Mouse (Mus musculus): Measurements from ENCODE around the gene Tom1l1.
"Not testable (repeated sequence)": the region's sequence is repeated elsewhere in the genome, so short reads cannot be mapped to it uniquely, and the experiment has no call there.

The Tom1l1 gene

DNA sequence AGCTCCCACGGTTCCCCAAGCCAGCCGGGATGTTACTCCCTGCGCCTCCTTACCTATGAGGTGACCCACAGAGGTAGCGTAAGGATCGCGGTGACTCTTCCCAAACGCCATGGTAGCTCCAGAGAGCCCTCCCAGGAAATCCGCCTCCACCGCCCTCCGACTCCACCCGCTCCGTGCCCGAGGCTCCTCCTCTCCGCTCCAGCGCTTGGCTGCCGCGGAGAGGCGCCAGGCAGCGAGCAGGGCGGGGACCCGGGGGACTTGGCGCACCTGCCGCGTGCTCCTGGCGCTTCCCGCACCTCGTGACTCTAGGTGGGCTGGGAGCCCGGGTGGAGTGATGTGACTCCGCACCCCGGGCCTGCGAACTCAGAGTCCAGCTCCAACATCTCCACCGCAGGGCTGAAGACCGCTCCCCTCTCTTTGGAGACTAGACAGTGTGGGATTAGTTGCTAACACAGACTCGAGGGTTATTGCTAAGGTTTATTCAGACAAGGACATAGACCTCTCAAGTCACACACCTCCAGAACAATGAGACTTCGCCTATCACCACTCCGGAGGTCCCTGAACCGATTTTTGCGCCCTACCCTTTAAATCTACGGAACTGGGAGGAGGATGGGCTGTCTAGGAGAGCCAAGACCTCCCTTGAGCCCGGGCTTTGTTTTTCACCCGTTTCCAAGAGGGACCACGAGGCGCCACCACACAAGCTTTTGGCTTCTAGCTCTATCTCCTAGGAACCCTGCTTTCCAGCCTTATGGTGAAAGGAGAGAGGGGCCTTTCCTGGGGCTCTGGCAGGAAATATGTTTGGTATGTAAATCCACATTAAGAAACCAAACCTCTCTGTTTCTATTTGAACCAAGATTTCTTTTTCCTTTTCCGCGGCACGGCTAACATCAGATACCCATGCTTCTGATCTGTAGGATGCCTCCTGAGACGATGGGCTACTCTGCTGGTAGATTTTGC is at the start of gene Tom1l1:
Tom1l1 (minus strand) TSS at position 907 of the 957 bp plus-strand sequence.
- peak; percentile 56 to 77 for DNase-seq (ENCODE audit: low spot score in 2 of 2)

DNA sequence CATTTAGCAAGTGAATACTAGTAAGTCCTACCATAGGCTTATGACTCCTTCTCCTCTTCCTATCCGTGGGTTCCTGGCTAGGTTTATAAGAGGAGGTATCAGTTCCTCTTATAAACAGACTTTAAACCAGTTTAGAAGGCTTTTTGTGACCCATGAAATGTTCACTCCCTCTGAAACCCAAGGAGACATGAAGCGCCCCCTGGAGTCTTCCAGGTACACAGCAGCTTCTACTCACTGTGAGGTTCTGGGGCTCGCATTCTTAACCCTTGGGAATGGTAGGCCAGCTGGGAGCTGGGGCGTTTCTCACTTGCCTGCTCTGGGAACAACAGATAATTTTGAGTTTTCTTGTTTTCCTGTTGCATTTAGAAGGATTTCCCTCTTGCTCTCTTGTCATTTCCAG is 45.4 kb upstream of the Tom1l1 start:
- no peak for DNase-seq (ENCODE audit: low spot score in 2 of 2)

DNA sequence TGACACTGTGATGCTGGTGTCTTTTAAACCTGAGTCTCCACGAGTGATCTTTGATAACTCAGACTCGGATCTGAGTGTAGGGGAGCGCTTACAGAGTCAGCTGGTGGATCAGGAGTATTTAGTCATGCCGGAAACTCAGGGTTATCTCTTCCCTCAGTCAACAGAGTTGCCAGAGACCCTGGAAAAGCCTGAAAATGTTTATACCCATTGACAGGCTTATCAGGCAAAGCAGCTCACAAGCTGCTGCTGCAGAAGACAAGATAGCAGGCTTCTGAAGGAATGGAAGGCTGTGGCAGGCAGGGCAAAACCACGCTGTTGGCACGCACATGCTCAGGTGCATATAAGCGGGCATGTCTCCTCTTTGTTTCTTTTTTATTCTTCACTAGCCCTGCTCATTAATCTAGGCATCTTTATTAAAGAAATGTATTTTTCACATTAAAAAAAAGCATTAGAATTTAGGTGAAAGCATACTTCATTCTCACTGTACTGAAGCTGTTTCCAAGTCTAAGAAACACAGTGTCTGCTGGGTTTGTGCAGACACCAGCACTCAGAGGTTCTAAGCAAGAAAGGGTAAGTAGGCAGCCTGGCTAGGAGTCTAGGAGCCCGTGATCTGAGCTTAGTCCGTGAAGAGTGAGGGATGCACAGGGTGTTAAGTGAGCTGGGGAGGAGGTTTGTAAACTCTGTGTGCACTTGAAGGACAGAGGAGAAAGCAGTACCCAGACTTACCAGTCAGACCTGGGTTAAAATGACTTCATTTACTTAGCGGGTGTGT is 39.4 kb upstream of the Tom1l1 start:
- DNase-seq (ENCODE audit: low spot score in 2 of 2): no peak

DNA sequence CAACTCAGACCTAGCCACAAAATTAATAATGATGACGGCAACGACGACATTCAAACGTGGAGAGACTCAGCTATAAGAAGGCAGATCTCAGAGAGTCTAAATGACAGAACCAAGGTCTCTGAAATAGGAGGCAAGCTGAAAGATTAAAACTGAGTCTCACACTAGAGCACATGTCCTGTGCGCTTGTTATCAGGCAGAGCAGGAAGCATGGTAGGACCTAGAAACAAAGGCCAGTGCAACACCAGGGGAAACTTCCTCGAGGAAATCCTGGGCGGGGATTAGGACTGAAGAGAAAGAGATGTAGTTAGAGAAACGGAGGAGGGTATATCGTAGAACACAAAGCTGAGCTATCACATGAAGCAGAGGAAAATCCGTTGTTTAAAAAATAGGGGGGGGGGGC is 38.6 kb upstream of the Tom1l1 start:
- DNase-seq (ENCODE audit: low spot score in 2 of 2): no peak

DNA sequence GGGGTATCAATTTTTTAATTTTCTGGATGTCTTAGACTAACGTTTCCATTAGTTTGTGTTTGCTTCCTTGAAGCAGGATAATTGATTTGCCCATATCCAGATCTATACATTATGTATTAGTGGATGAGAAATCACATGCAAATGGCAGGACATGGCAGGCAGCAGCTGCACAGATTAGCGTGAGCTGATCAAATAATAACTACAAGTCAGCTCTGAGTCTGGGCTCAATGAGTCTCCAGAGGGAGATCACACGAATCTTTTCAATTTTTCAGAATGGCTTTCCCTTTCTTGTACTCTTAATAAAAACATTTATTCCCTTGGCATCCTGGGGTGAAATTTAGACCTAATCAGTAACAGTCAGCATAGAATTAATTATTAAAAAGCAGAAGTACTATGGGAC is 34.1 kb upstream of the Tom1l1 start:
- no peak for DNase-seq (ENCODE audit: low spot score in 2 of 2)

DNA sequence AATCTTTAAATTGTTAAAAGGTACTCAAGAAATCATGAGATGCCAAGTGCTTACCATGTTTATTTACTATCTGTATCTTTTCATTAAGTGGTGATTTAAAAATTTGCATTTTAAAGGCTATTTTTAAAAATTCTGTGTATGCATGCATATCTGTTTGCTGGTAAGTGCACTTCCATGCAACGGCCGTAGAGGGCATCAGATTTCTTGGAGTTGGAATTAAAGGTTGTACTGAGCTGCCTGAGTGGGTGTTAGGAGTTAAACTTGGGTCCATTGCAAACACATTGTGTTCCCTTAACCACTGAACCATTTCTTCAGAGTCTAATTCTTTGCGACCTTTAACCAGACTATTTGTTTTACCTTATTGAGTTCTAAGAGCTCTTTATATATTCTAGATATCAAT is 29.6 kb upstream of the Tom1l1 start:
- DNase-seq (ENCODE audit: low spot score in 2 of 2): no peak

DNA sequence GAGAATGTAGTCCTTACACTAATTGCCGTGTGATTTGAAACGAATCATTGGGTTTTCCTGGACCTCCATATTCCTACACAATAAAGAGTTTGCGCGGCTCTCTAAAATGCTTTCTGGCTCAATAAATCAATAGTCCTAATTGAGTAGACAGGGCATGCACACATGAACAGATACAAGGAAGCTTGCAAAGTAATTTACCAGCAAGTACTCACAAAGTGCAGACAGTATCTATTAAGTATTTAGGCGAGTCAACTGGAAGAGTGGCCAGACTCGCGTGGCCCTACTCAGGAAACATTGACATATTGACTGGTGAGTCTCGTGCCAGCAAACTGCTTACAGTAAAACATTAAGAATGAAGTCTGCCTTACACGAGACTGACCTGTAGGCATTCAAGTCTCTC is 23.4 kb upstream of the Tom1l1 start:
- no peak for DNase-seq (ENCODE audit: low spot score in 2 of 2)

DNA sequence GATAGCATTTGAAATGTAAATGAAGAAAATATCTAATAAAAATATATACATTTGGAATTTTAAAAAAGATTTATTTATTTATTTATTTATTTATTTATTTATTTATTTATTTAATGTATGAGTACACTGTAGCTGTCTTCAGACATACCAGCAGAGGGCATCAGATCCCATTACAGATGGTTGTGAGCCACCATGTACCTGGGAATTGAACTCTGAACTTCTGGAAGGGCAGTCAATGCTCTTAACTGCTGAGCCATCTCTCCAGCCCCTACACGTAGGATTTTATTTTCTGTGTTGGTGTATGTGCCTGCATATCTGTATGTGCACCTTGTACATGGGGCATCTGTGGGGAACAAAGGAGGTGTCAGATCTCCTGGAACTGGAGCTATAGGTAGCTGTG is 19.0 kb upstream of the Tom1l1 start:
- DNase-seq (ENCODE audit: low spot score in 2 of 2): not testable (repeated sequence)

DNA sequence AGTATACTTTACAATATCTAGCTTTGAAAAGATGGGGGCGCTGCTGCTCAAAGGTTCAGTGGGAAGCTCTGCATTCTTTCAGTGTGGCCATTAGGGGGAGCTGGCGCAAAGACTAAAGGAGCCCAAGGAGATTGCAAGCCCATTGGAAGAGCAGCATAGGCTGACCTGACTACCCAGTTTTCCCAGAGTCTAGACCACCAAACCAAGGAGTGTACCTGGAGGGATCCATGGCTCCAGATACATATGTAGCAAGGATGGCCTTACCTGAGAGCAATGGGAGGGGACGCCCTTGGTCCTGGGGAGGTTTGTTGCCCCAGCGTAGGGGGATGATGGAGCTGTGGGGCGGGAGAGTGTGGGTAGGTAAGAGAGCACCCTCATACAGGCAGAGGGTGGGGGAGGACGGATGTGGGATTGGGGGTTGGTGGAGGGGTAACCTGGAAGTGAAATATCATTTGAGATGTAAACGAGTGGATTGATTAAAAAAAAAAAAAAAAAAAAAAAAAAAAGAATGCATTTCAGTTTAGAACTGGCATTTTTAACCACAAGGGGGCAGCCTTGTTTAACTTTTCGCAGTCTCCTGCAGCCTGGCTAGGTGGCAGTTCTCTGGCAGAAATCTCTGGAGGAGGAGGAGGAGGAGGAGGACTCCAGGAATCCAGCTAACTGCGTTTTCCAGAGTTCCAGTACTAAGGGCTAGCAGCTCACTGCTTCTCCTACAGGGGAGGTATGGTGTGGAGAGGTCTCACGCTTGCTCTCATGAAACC is 9.5 kb upstream of the Tom1l1 start:
- peak; percentile 57 to 80 for DNase-seq (ENCODE audit: low spot score in 2 of 2)

DNA sequence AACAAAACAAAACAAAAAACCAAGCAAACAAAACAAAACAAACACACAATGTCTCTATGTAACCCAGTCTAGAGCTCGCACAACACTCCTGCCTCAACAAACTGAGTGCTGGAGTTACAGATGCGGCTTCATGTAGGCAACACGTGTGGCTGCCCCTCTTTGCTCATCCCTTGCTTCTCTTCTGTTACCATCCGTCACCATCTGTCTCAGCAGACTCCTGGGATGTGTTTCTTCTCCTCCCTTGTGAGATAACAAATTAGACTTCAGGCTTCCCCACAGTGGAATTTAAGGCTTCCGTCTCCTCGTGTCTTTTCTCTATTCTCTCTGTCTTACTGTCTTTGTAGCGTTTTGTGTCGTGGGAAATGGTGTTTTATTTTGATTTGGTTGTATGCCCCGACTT is 7.6 kb upstream of the Tom1l1 start:
- no peak for DNase-seq (ENCODE audit: low spot score in 2 of 2)

DNA sequence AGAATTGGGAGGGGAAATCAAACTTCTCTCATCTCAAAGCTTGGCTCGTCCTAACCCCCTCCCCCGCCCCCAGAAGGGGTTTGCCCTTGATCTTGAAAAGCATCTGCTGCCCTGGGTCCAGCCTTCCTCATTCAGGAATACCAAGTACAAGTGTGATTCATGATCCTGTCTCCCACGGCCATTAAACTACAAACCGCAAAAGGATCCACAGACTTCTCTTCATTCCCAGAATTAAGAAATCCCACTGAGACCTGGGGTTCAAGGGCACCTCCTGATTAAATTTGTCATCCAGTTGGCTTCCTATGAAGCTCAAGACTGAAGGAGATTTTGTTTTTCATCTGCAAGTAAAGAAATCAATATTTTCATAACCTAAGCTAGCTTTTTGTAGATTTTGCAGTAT is 6.0 kb upstream of the Tom1l1 start:
- DNase-seq (ENCODE audit: low spot score in 2 of 2): no peak

DNA sequence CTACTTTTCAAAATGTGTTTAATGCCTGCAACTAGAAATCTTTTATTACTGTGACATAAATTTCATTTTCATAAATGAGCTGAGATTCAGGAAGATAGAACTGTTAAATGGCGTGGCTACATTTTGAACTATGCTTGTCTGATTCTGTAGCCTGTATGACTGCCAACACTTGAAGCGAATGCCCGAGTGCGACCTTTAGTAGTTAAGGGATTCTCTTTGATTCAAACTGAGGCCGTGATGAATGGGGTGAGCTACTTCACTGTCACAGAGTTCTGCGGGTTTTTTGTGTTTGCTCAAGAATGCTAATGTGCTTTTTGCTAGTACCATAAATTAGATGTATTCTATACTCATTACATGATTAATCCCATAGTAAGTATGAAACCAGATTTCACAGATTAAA is 2.2 kb upstream of the Tom1l1 start:
- no peak for DNase-seq (ENCODE audit: low spot score in 2 of 2)

DNA sequence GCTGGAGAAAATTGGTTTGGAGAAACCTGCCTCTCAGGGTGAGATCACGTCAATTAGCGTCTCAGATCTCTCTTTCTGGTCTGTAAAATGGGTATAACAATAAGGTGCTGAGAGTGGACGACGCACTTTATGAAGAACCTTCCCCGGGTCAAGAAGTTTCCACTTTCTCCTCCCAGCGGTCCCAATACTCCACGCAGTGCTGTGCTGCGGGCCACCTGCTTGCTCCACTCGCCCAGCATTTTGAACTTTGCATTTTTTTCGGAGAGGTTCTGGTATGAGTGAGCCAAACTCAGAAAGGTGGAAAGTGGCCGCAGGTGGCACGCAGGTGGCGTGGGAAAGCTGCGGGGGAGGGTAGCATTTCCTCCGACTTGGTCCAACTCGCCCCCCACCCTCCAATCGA is 1.1 kb downstream of the Tom1l1 start:
- no peak for DNase-seq (ENCODE audit: low spot score in 2 of 2)

DNA sequence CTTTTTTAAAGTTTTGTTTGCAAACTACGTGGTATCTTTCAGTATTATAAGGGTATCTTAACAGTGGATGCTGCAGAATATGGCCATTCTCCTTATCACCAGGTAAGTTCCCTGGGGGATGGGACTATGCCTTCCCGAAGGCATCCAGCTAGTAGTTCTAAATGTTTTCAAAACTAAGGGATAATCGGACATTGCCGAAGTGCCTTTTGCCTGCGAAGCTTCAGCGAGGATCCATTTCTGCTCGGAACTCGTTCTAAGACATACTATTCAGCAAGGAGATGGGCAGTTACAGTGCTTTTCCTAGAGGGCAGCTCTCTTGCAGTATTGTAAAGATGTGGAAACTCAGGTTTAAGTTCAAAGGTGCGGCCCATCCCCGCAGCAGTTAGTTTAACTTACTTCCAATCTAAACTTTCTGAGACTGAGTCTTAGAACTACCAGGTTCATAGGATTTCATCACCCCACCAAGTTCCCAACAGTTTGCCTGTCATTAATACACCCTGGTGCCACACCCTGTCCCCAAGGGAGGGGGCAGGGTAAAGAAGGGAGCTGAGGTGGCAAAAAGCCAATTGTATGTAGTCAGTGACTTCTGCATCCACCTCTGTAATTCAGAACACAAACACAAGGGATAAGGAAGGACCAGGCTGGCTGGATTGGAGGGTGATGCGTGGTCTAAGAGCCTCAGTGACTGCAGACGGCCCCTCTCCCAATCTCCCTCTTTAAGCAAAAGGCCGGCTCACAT is 1.7 kb downstream of the Tom1l1 start:
- DNase-seq (ENCODE audit: low spot score in 2 of 2): no peak

DNA sequence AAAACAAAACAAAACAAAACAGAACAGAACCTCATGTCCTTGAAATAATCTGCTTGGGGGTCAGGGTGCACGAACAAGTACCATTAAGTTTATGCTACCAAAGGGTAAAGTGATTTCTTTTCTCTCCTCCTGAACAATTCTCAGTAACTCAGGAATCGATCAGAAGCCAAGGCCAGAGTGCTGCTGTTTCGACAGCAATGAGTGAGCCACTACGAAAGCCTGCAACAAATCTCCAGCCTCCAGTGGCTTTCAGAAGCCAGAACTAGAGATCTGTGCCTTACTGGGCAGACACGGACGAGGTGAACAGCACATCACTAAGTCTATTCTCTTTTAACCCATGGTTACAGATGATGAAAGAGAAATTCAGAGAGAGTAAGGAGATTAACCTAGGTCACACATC is 3.0 kb downstream of the Tom1l1 start:
- DNase-seq (ENCODE audit: low spot score in 2 of 2): no peak

DNA sequence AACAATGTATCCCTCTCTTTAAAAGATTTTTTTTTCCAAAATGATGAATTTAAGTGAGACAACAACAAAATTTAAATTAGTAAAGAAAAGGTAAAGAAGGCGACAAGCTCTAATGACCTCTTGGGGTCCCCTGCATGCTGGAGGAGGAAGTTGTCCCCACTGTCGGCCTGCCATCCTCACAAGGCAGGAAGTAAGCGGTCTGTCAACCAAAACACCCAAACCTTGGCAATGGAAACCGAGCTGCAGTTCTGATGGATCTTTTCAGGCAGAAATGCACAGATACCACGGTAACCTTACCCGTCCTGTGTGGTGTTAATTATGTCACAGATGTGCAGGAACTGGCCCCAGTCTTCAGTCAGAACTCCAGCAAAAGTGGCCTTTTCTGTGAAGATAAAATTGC is 3.4 kb downstream of the Tom1l1 start:
- no peak for DNase-seq (ENCODE audit: low spot score in 2 of 2)

DNA sequence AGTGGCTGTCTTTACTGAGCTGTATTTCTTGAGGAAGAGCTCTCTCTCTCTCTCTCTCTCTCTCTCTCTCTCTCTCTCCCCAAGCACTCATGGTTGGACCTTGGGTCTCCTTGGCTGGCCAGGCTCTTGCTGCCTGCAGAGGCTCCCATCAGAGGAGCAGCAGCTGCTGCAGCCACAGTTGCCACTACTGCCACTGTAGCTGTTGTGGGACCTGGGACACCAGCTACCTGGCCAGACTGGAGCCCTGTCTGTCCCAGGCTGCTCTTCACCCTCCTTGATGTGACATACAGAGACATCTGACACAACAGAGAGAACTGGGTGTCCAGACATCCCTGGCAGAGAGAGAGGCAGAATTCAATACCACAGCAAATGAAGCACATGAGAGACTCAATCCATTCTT is 7.0 kb downstream of the Tom1l1 start:
- no peak for DNase-seq (ENCODE audit: low spot score in 2 of 2)

DNA sequence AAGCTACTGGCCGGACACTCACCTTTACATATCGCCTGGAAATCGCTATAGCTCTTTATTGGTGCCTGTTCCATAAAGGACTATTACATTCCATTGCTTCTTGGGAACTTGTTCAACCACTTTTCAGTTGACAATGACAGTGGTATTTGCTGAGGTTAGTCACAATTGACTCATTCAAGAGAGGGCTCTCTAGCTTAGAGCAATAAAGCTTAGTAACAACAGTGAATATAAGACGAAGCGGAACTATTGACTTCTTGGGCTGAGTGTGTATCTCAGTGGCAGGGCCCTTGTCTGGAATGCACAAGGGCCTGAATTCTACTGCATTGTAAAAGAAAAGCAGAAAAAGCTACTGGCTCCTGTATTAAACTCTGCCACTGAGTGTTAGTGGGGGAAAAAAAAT is 9.6 kb downstream of the Tom1l1 start:
- no peak for DNase-seq (ENCODE audit: low spot score in 2 of 2)

DNA sequence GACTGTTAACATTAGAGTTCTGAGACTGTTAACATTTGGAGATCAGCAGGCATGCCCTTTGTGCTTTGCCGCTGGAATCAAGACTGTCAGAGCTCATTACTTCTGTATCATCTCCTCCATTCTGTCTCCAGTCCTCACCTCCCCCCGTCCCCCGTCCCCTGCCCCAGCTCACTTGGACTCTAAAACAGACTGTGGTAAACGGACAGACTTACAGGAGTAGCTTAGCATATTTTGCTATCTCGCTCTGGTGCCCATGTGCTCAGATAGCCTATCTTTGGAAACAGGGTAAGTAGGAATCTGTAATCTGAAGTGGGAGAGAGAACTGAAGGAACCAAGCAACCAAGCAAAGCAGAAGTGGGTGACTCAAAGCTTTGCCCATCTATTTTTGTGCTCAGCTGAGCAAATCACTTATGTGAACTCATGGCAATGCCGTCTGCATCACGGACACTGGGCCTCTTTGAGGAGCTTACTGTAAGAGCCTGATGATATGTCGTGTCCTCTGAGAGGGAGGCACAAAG is 10.3 kb downstream of the Tom1l1 start:
- no peak for DNase-seq (ENCODE audit: low spot score in 2 of 2)

DNA sequence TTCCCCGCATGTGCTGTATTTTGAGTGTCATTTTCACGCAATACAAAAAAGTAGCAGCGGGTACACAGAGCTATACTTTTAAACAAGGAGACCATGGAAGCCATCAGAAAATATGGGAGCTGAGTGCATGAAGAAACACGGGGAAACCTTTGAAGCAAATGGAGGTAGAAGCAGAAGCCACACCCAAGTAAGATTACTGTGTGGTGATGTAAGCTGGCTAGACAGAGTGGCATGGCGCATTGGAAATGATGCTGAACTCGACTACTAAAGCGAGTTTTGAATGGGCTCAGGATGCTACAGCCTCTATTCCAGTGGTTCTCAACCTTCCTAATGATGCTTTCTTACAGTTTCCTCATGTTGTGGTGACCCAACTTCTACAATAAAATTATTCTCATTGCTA is 11.1 kb downstream of the Tom1l1 start:
- no peak for DNase-seq (ENCODE audit: low spot score in 2 of 2)

DNA sequence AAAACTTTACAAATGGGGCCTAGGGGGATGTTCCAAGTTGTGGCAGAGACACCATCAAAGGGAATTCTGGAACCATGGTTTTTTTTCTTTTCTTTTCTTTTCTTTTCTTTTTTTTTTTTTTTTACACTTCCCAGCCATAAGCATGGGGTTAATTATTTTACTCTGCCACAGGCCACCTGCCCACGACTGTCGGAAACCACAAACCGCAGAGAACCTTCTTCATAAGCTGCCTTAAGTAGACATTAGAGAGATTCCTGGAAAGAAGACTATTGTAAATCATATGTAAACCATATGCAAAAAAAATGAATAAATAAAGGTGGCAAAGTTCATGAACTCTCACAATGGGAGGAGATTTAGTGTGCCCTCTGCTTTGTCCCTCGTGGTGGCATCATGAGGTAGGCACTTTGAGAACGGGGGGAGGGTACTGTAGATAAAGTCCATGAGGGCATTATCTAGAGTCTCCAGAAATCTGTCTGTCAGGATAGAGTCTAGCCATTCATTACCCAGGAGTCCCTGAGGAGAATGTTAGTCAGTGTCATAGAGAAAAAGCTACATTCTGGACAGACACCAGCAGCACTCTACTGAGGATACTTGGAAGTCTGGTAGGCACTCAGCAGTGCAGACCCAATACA is 12.6 kb downstream of the Tom1l1 start:
- DNase-seq (ENCODE audit: low spot score in 2 of 2): no peak
